Mouse (Mus musculus): ENCODE results near the gene Coro1a.

DNA sequence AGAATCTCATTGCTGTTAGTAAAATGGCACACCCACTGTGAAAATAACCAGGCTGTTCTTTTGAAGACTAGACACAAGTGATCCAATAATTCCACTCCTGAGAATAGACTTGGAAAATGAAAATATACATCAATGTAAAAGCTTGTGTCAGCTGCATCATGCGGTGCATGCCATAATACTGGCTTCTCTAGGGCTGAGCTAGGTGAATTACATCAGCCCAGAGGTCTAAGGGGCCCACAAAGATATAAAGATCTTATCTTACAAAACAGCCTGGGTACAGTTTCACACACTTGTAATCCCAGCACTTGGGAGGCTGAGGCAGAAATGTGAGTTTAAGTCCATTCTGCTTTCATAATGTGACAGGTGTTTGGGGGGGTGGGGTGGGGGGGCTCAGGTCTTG, 50.1 kb downstream of the Coro1a start:
- TF ChIP-seq POLR2A (IDR thresholded peaks at IDR 0.05; ENCODE audit: low read depth, low read length) (no peak), CTCF (IDR thresholded peaks at IDR 0.05; ENCODE audit: extremely low read depth, insufficient read length, insufficient replicate concordance, low read depth, low read length) (no peak)

Data from small intestine, adult 2 months (tissue).